Mouse (Mus musculus) stomach, embryonic 16.5 days (tissue): ENCODE data around the gene Calr. TPM values are rescaled to one million over a fixed set of nuclear protein-coding genes. Genes with fewer than 3 reads are reported as not detected.

Experiments used
- ATAC-seq: fragments of 200-750 bp; cut with Nextera tagmentation; 2 replicates; pipeline ENCODE4 v1.8.0; 2017; ENCODE audit warnings: moderate number of reproducible peaks, moderate TSS enrichment; ENCODE audit not compliant: insufficient read depth, low FRiP score
- H3K27ac ChIP-seq: fragments of 300-500 bp; sonication (generic); 2 replicates; pipeline ENCODE4 v1.5.1; 2014; ENCODE audit warnings: low read length
- H3K27me3 ChIP-seq: fragments of 300-500 bp; sonication (generic); 2 replicates; pipeline ENCODE4 v1.6.1; 2014; ENCODE audit warnings: low read length, control low read depth, mixed read lengths; ENCODE audit not compliant: control insufficient read depth, insufficient read depth
- H3K36me3 ChIP-seq: fragments of 300-500 bp; sonication (generic); 2 replicates; pipeline ENCODE4 v1.6.1; 2014; ENCODE audit warnings: low read length; ENCODE audit not compliant: control insufficient read depth, insufficient read depth
- H3K4me1 ChIP-seq: fragments of 300-500 bp; sonication (generic); 2 replicates; pipeline ENCODE4 v1.6.1; 2014; ENCODE audit warnings: low read length, control low read depth, mixed read lengths; ENCODE audit not compliant: control insufficient read depth, insufficient read depth
- H3K4me2 ChIP-seq: fragments of 300-500 bp; sonication (generic); 2 replicates; pipeline ENCODE4 v1.6.1; 2014; ENCODE audit warnings: low read depth, low read length, mixed read lengths
- H3K4me3 ChIP-seq: fragments of 300-500 bp; sonication (generic); replicated peaks from 2 replicates; pipeline ENCODE4 v1.5.1; 2014; ENCODE audit warnings: mild to moderate bottlenecking, low read length
- H3K9ac ChIP-seq: fragments of 300-500 bp; sonication (generic); 2 replicates; pipeline ENCODE4 v1.6.1; 2014; ENCODE audit warnings: low read length
- H3K9me3 ChIP-seq: fragments of 300-500 bp; sonication (generic); replicated peaks from 2 replicates; pipeline ENCODE4 v1.6.1; 2016; ENCODE audit warnings: low read length, control low read depth; ENCODE audit not compliant: control insufficient read depth
- WGBS: fragments of 180-500 bp; shearing (Covaris S2); extraction: QIAGEN DNeasy Blood & Tissue Kit; methylation state at CpG from one replicate; pipeline ENCODE4 v1.1.7; 2014; 5-methylcytosine and 5-hydroxymethylcytosine counted together
- polyA plus RNA-seq: library from polyadenylated mRNA; unstranded; fragments of >200 nt; fragmentation: Nextera tagmentation; extraction: Ambion mirVana; gene quantifications from 2 replicates; pipeline ENCODE4 v1.2.1, GENCODE M21; 2015

Calr gene
- polyA plus RNA-seq, 1 experiment from 2014 or later: 1,028 TPM

- H3K27ac ChIP-seq: no peak overlapping the region
- peaks cover 6% of the 10 kb centered on the region for H3K27me3 ChIP-seq
- ATAC-seq: 0 out of 2 replicates have a peak, but pooled peaks have one; percentile 40
- no peaks in the 10 kb centered on the region for H3K9me3 ChIP-seq
- under 1% methylated on average over 5 of the region's 5 CpGs for WGBS
- no peak overlapping the region for H3K4me2 ChIP-seq
- H3K36me3 ChIP-seq: no peaks in the 10 kb centered on the region
- no peak overlapping the region for H3K9ac ChIP-seq
- peaks cover 10% of the 10 kb centered on the region; the same call in 1 of the 2 replicates for H3K4me1 ChIP-seq
- H3K4me3 ChIP-seq: no peak overlapping the region
Measured at GRCm38 (mm10) chr8:84813059-84813458, 33.7 kb downstream of the Calr start.

GRCm38 (mm10) chr8:84811303-84811702 is 35.4 kb downstream of the Calr start:
- peak overlapping the region; percentile 38; the same call in 1 of the 2 replicates for H3K27ac ChIP-seq
- H3K4me2 ChIP-seq: peak overlapping the region; percentile 72
- peaks cover 10% of the 10 kb centered on the region; the same call in 1 of the 2 replicates for H3K4me1 ChIP-seq
- no peaks in the 10 kb centered on the region for H3K36me3 ChIP-seq
- H3K9me3 ChIP-seq: no peaks in the 10 kb centered on the region
- peaks cover 6% of the 10 kb centered on the region for H3K27me3 ChIP-seq
- peak overlapping the region; percentile 41 for H3K4me3 ChIP-seq
- no peak for ATAC-seq
- WGBS: 21% methylated on average over 10 of the region's 10 CpGs
- peak overlapping the region; percentile 52; the same call in 1 of the 2 replicates for H3K9ac ChIP-seq

- H3K4me3 ChIP-seq: peak overlapping the region; percentile 41
- H3K4me1 ChIP-seq: peaks cover 10% of the 10 kb centered on the region; the same call in 1 of the 2 replicates
- peaks cover 6% of the 10 kb centered on the region for H3K27me3 ChIP-seq
- no peaks in the 10 kb centered on the region for H3K36me3 ChIP-seq
- H3K9ac ChIP-seq: peak overlapping the region; percentile 52; the same call in 1 of the 2 replicates
- peak; percentile 88 for ATAC-seq
- 0 out of 2 replicates have a peak, but pooled peaks cover 2% of the 10 kb centered on the region for H3K9me3 ChIP-seq
- peak overlapping the region; percentile 72 for H3K4me2 ChIP-seq
- 1% methylated on average over 32 of the region's 32 CpGs for WGBS
- H3K27ac ChIP-seq: 0 out of 2 replicates have a peak overlapping the region, but pooled peaks have one; percentile 38
Measured at GRCm38 (mm10) chr8:84810896-84811295, 35.8 kb downstream of the Calr start.

- Histone ChIP-seq H3K27me3 (peaks cover 6% of the 10 kb centered on the region), H3K4me1 (peaks cover 5% of the 10 kb centered on the region; the same call in 1 of the 2 replicates), H3K9ac (no peak overlapping the region), H3K9me3 (0 out of 2 replicates have a peak, but pooled peaks cover 4% of the 10 kb centered on the region), H3K27ac (no peak overlapping the region), H3K4me2 (no peak overlapping the region), H3K4me3 (no peak overlapping the region), H3K36me3 (no peaks in the 10 kb centered on the region)
- WGBS: 78% methylated on average over 5 of the region's 5 CpGs
- ATAC-seq: no peak
Measured at GRCm38 (mm10) chr8:84809941-84810280, 36.8 kb downstream of the Calr start.

- no peak overlapping the region for H3K9ac ChIP-seq
- 0 out of 2 replicates have a peak, but pooled peaks cover 4% of the 10 kb centered on the region for H3K9me3 ChIP-seq
- H3K36me3 ChIP-seq: no peaks in the 10 kb centered on the region
- no peak for ATAC-seq
- no peak overlapping the region for H3K4me2 ChIP-seq
- no peak overlapping the region for H3K4me3 ChIP-seq
- peaks cover 6% of the 10 kb centered on the region for H3K27me3 ChIP-seq
- WGBS: 66% methylated on average over 12 of the region's 12 CpGs
- H3K27ac ChIP-seq: no peak overlapping the region
- peaks cover 5% of the 10 kb centered on the region; the same call in 1 of the 2 replicates for H3K4me1 ChIP-seq
Measured at GRCm38 (mm10) chr8:84809109-84809940, 37.4 kb downstream of the Calr start.

- H3K9ac ChIP-seq: no peak overlapping the region
- H3K27ac ChIP-seq: no peak overlapping the region
- H3K27me3 ChIP-seq: no peaks in the 10 kb centered on the region
- no peaks in the 10 kb centered on the region for H3K36me3 ChIP-seq
- 0 out of 2 replicates have a peak, but pooled peaks cover 4% of the 10 kb centered on the region for H3K9me3 ChIP-seq
- H3K4me3 ChIP-seq: no peak overlapping the region
- no peak for ATAC-seq
- no peak overlapping the region for H3K4me2 ChIP-seq
- peaks cover 4% of the 10 kb centered on the region; the same call in 1 of the 2 replicates for H3K4me1 ChIP-seq
- WGBS: 93% methylated on average over 5 of the region's 5 CpGs
Measured at GRCm38 (mm10) chr8:84806031-84806430, 40.7 kb downstream of the Calr start.

- no peaks in the 10 kb centered on the region for H3K9me3 ChIP-seq
- H3K27me3 ChIP-seq: no peaks in the 10 kb centered on the region
- H3K27ac ChIP-seq: peak within 1 kb of the TSS; percentile 91
- no peaks in the 10 kb centered on the region for H3K36me3 ChIP-seq
- whole genome bisulfite sequencing: 2% methylated on average over 65 of the region's 125 CpGs
- H3K4me1 ChIP-seq: peaks cover 22% of the 10 kb centered on the region
- peak within 1 kb of the TSS; percentile 82 for H3K4me3 ChIP-seq
- H3K4me2 ChIP-seq: peak within 1 kb of the TSS; percentile 89
- peak; percentile 63 for ATAC-seq
- peak within 1 kb of the TSS; percentile 100 for H3K9ac ChIP-seq
Measured at GRCm38 (mm10) chr8:84799999-84800831, 46.5 kb downstream of the Calr start, which contains the start of gene Nfix. Gene Nfix, minus strand, starts transcription at chr8:84800344.

- H3K27me3 ChIP-seq: no peaks in the 10 kb centered on the region
Measured at GRCm38 (mm10) chr8:84799136-84799931, 47.4 kb downstream of the Calr start.

More at GRCm38 (mm10) chr8:84799136-84799931, 47.4 kb downstream of the Calr start:
- no peaks in the 10 kb centered on the region for H3K36me3 ChIP-seq
- H3K4me2 ChIP-seq: peak overlapping the region; percentile 89
- under 1% methylated on average over 103 of the region's 108 CpGs for WGBS
- peaks cover 30% of the 10 kb centered on the region for H3K4me1 ChIP-seq
- ATAC-seq: peak; percentile 23; the same call in 1 of the 2 replicates
- peak overlapping the region; percentile 91 for H3K27ac ChIP-seq
- H3K9ac ChIP-seq: peak overlapping the region; percentile 100
- no peaks in the 10 kb centered on the region for H3K9me3 ChIP-seq
- peak overlapping the region; percentile 82 for H3K4me3 ChIP-seq
